Mouse (Mus musculus) ES-Bruce4 (cell line): ENCODE measurements around the gene Ercc6l2.

Experiments
- CTCF ChIP-seq: IDR thresholded peaks from one replicate; pipeline ENCODE4 v1.8.1; 2011; ENCODE audit warnings: low read depth, low read length
- EP300 ChIP-seq: IDR thresholded peaks from 2 replicates; pipeline ENCODE4 v1.6.1; 2011; ENCODE audit warnings: low read depth, low read length; ENCODE audit not compliant: insufficient read depth
- POLR2A ChIP-seq: IDR thresholded peaks from one replicate; pipeline ENCODE4 v1.8.1; 2011; ENCODE audit warnings: low read length; ENCODE audit not compliant: insufficient read depth

DNA sequence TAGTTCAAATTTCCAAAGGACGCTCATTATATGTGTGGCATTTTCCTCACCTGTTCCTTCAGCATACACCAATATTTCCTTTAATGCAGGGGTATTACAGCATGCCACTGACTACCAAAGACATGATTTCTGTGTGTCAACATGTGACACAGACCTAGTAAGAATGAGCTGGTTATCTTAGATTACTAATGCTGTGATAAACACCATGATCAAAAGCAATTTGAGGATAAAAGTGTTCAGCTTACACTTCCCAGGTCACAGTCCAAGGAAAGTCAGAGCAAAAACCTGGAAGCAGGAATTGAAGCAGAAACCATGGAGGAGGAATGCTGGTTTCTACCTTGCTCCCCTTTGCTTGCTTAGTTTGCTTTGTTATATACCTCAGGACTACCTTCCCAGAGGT is 13.8 kb upstream of the Ercc6l2 start:
- TF ChIP-seq EP300 (no peak), POLR2A (no peak), CTCF (no peak)
